19 mouse cellular contexts compared by ENCODE assay signal in genomic region chr6:72410003-72410402, GRCm38 (mm10). TPM values are rescaled to one million over a fixed set of nuclear protein-coding genes. Genes with fewer than 3 reads are reported as not detected.
A peak's percentile ranks its signal among the peaks of the same experiment; 100 is the strongest.
DNase-seq lines count a peak whose midpoint lies in the region; ATAC-seq and TF ChIP-seq lines count a peak whose summit lies in the region.
"Had no signal": no experiment of that assay in that cellular context is flagged by ENCODE, and none has a peak within 500 bp of the region (broad histone marks: within the 10 kb centered on the region; RNA-seq: fewer than 3 reads in every experiment).

No protein-coding gene starts in this region.

- no peaks in the 10 kb centered on the region for H3K36me3 ChIP-seq in lung, postnatal 0 days (ENCODE audit: insufficient read depth, low read length)
- no peaks in the 10 kb centered on the region for H3K36me3 ChIP-seq in ES-Bruce4 (ENCODE audit: control insufficient read depth, insufficient read depth, low read length, poor library complexity, severe bottlenecking)
- H3K36me3 ChIP-seq: hindbrain, embryonic 13.5 days; kidney, embryonic 15.5 days; liver, embryonic 15.5 days; lung, embryonic 15.5 days; midbrain, embryonic 13.5 days had no signal

- 22% methylated on average over 1 of the region's 1 CpGs for WGBS in lung, postnatal 0 days

- no peak overlapping the region for H3K27ac ChIP-seq in lung, postnatal 0 days (ENCODE audit: low read length)
- no peak overlapping the region for H3K27ac ChIP-seq in ES-Bruce4 (ENCODE audit: insufficient read depth, low read length)
- H3K27ac ChIP-seq: forebrain, embryonic 13.5 days; hindbrain, embryonic 13.5 days; kidney, embryonic 15.5 days; layer of hippocampus, adult 2 months; liver, embryonic 15.5 days; lung, embryonic 15.5 days; midbrain, embryonic 13.5 days had no signal

- no peak overlapping the region for H3K4me3 ChIP-seq in lung, postnatal 0 days (ENCODE audit: low read depth, low read length)
- H3K4me3 ChIP-seq in ES-Bruce4 (ENCODE audit: low read depth, low read length): no peak overlapping the region
- H3K4me3 ChIP-seq: forebrain, embryonic 13.5 days; hindbrain, embryonic 13.5 days; kidney, embryonic 15.5 days; layer of hippocampus, adult 2 months; liver, embryonic 15.5 days; lung, embryonic 15.5 days; midbrain, embryonic 13.5 days had no signal

- TF ChIP-seq CTCF in lung, postnatal 0 days (IDR thresholded peaks at IDR 0.05): peak; percentile 7; the same call in 1 of the 2 replicates
- peak; percentile 55 for TF ChIP-seq CTCF in ES-Bruce4 (IDR thresholded peaks at IDR 0.05; ENCODE audit: low read depth, low read length)

- peaks cover 2% of the 10 kb centered on the region; the same call in 1 of the 2 replicates for H3K4me1 ChIP-seq in lung, postnatal 0 days (ENCODE audit: insufficient read depth, low read depth, low read length)
- H3K4me1 ChIP-seq in ES-Bruce4 (ENCODE audit: control insufficient read depth, insufficient read depth, low read length): no peaks in the 10 kb centered on the region

- no peak overlapping the region for H3K4me2 ChIP-seq in lung, postnatal 0 days (replicated peaks; ENCODE audit: low read depth, low read length)
- H3K4me2 ChIP-seq: forebrain, embryonic 13.5 days; heart, embryonic 11.5 days; hindbrain, embryonic 13.5 days; kidney, embryonic 15.5 days; liver, embryonic 15.5 days; lung, embryonic 15.5 days; midbrain, embryonic 13.5 days had no signal

- TF ChIP-seq POLR2A in ES-Bruce4 (IDR thresholded peaks at IDR 0.05; ENCODE audit: insufficient read depth, low read length): no peak

- H3K9ac ChIP-seq in lung, postnatal 0 days (replicated peaks; ENCODE audit: low read depth): no peak overlapping the region
- H3K9ac ChIP-seq in ES-Bruce4 (ENCODE audit: low read depth, poor library complexity, severe bottlenecking): no peak overlapping the region
- H3K9ac ChIP-seq: forebrain, embryonic 13.5 days; kidney, embryonic 15.5 days; liver, embryonic 15.5 days; lung, embryonic 15.5 days; midbrain, embryonic 13.5 days had no signal

- no peak for TF ChIP-seq EP300 in lung, postnatal 0 days (IDR thresholded peaks at IDR 0.05)
- no peak for TF ChIP-seq EP300 in ES-Bruce4 (IDR thresholded peaks at IDR 0.05; ENCODE audit: insufficient read depth, low read depth, low read length)

- ATAC-seq in lung, postnatal 0 days: no peak
- ATAC-seq in CD4-positive, CD25-positive, alpha-beta regulatory T cell, adult 4 months: no peak
- ATAC-seq: activated CD4-positive, CD25-positive, alpha-beta regulatory T cell, adult 4 months; forebrain, embryonic 13.5 days; midbrain, embryonic 13.5 days had no signal

- H3K27me3 ChIP-seq in lung, postnatal 0 days (replicated peaks; ENCODE audit: insufficient read depth, low read length): no peaks in the 10 kb centered on the region
- no peaks in the 10 kb centered on the region for H3K27me3 ChIP-seq in ES-Bruce4 (ENCODE audit: control insufficient read depth, insufficient read depth, low read length, poor library complexity, severe bottlenecking)
- H3K27me3 ChIP-seq: forebrain, embryonic 13.5 days; hindbrain, embryonic 13.5 days; kidney, embryonic 15.5 days; liver, embryonic 15.5 days; lung, embryonic 15.5 days; megakaryocyte, embryonic 14.5 days; midbrain, embryonic 13.5 days had no signal

- no peak for DNase-seq in lung, postnatal 0 days (ENCODE audit: low spot score)
- DNase-seq in lung, postnatal 36 days: no peak
- DNase-seq in A20 (ENCODE audit: low read depth, low spot score) (peak; percentile 29), ZHBTc4 (ENCODE audit: low read depth, low spot score) (peak; percentile 55)
- no peak for DNase-seq in layer of hippocampus, postnatal 10 days (ENCODE audit: low spot score in 2 of 2)
- no peak for DNase-seq in embryo, embryonic 9.5 days (ENCODE audit: extremely low spot score)
- DNase-seq: thymus, adult 18-20 months had no signal

- H3K9me3 ChIP-seq in lung, postnatal 0 days (ENCODE audit: low read length): no peaks in the 10 kb centered on the region
- H3K9me3 ChIP-seq in ES-Bruce4 (replicated peaks; ENCODE audit: control insufficient read depth, insufficient read depth, low read length, poor library complexity, severe bottlenecking): no peaks in the 10 kb centered on the region
- H3K9me3 ChIP-seq: forebrain, embryonic 13.5 days; hindbrain, embryonic 13.5 days; kidney, embryonic 15.5 days; liver, embryonic 15.5 days; lung, embryonic 15.5 days; megakaryocyte, embryonic 14.5 days; midbrain, embryonic 13.5 days had no signal

RNA-seq across cellular contexts. Expression of gene Ggcx, which starts 4.1 kb away (rescaled TPM):
- polyA plus RNA-seq in lung, postnatal 0 days (2015; fragmentation: Nextera tagmentation; extraction: Ambion mirVana): 28.6 and 32.2 TPM in 2 replicates
- 16.6 and 18.8 TPM in 2 replicates for polyA plus RNA-seq in ES-Bruce4 (2011; ENCODE audit: insufficient read depth, insufficient read length, low read depth, missing spikeins)
- total RNA-seq in layer of hippocampus, postnatal 10 days (2021): 10 to 100 TPM; 20.3 to 20.5 TPM
- 10 to 100 TPM in 1 of 2 experiments, 1 to 10 TPM in 1; 5.6 to 11.6 TPM for polyA plus RNA-seq in CD4-positive, CD25-positive, alpha-beta regulatory T cell, adult 4 months (2017; shearing (Covaris generic))

RNA-seq across cellular contexts. Expression of gene Vamp8, which starts 19.5 kb away (rescaled TPM):
- 608 and 656 TPM in 2 replicates for polyA plus RNA-seq in lung, postnatal 0 days (2015; fragmentation: Nextera tagmentation; extraction: Ambion mirVana)
- 25.6 and 28.4 TPM in 2 replicates for polyA plus RNA-seq in ES-Bruce4 (2011; ENCODE audit: insufficient read depth, insufficient read length, low read depth, missing spikeins)
- total RNA-seq in layer of hippocampus, postnatal 10 days (2021): 10 to 100 TPM; 11.1 to 13.8 TPM
- polyA plus RNA-seq in CD4-positive, CD25-positive, alpha-beta regulatory T cell, adult 4 months (2017; shearing (Covaris generic)): 100 to 1,000 TPM; 326 to 346 TPM

RNA-seq across cellular contexts. Expression of gene Mat2a, which starts 29.4 kb away (rescaled TPM):
- polyA plus RNA-seq in lung, postnatal 0 days (2015; fragmentation: Nextera tagmentation; extraction: Ambion mirVana): 165 and 171 TPM in 2 replicates
- polyA plus RNA-seq in ES-Bruce4 (2011; ENCODE audit: insufficient read depth, insufficient read length, low read depth, missing spikeins): 200 and 211 TPM in 2 replicates
- total RNA-seq in layer of hippocampus, postnatal 10 days (2021): 100 to 1,000 TPM; 173 to 191 TPM
- polyA plus RNA-seq in CD4-positive, CD25-positive, alpha-beta regulatory T cell, adult 4 months (2017; shearing (Covaris generic)): 100 to 1,000 TPM; 222 to 239 TPM

RNA-seq across cellular contexts. Expression of gene Vamp5, which starts 29.7 kb away (rescaled TPM):
- 80.5 and 83.3 TPM in 2 replicates for polyA plus RNA-seq in lung, postnatal 0 days (2015; fragmentation: Nextera tagmentation; extraction: Ambion mirVana)
- 1.9 and 2.2 TPM in 2 replicates for polyA plus RNA-seq in ES-Bruce4 (2011; ENCODE audit: insufficient read depth, insufficient read length, low read depth, missing spikeins)
- 1 to 10 TPM; 4.2 to 4.6 TPM for total RNA-seq in layer of hippocampus, postnatal 10 days (2021)
- 10 to 100 TPM; 66.7 to 70.3 TPM for polyA plus RNA-seq in CD4-positive, CD25-positive, alpha-beta regulatory T cell, adult 4 months (2017; shearing (Covaris generic))

RNA-seq across cellular contexts. Expression of gene Rnf181, which starts 43.2 kb away (rescaled TPM):
- 202 and 208 TPM in 2 replicates for polyA plus RNA-seq in lung, postnatal 0 days (2015; fragmentation: Nextera tagmentation; extraction: Ambion mirVana)
- 79.6 and 84.0 TPM in 2 replicates for polyA plus RNA-seq in ES-Bruce4 (2011; ENCODE audit: insufficient read depth, insufficient read length, low read depth, missing spikeins)
- 10 to 100 TPM; 69.4 to 71.1 TPM for total RNA-seq in layer of hippocampus, postnatal 10 days (2021)
- 100 to 1,000 TPM; 141 to 148 TPM for polyA plus RNA-seq in CD4-positive, CD25-positive, alpha-beta regulatory T cell, adult 4 months (2017; shearing (Covaris generic))

Comparison
In these comparisons a context has a peak if more than half of its experiments do, and no peak if none do; other contexts are left out.
1. DNase-seq: peak in A20 (single experiment) and ZHBTc4 (single experiment); none in lung, postnatal 0 days (single experiment), lung, postnatal 36 days (single experiment), layer of hippocampus, postnatal 10 days (0 of 2) and embryo, embryonic 9.5 days (single experiment).
2. RNA of gene Vamp8, which starts 19.5 kb away (polyA plus RNA-seq): 608 to 656 TPM in lung, postnatal 0 days and 326 to 346 TPM in CD4-positive, CD25-positive, alpha-beta regulatory T cell, adult 4 months; 25.6 to 28.4 TPM in ES-Bruce4; every median in the first group is over 10 times any median in the second.